Mouse (Mus musculus) adipocyte (in vitro differentiated cells): ENCODE measurements around the gene Slc22a4.
"Not testable (repeated sequence)": the region's sequence is repeated elsewhere in the genome, so short reads cannot be mapped to it uniquely, and the experiment has no call there.

Experiments used
- DNase-seq: peaks from one replicate; pipeline ENCODE4 v3.0.0-alpha.2; 2016; ENCODE audit warnings: low spot score

Gene Slc22a4

GRCm38 (mm10) chr11:54057428-54057827 is 29.5 kb upstream of the Slc22a4 start:
- no peak for DNase-seq

GRCm38 (mm10) chr11:54056132-54056531 is 28.2 kb upstream of the Slc22a4 start:
- peak; percentile 92 for DNase-seq

- peak; percentile 85 for DNase-seq
Measured at GRCm38 (mm10) chr11:54054257-54054656, 26.4 kb upstream of the Slc22a4 start.

GRCm38 (mm10) chr11:54053090-54053489 is 25.2 kb upstream of the Slc22a4 start:
- DNase-seq = no peak

- DNase-seq = no peak
Measured at GRCm38 (mm10) chr11:54052128-54052527, 24.2 kb upstream of the Slc22a4 start.

- DNase-seq = no peak
Measured at GRCm38 (mm10) chr11:54051161-54051560, 23.3 kb upstream of the Slc22a4 start.

GRCm38 (mm10) chr11:54050205-54050604 is 22.3 kb upstream of the Slc22a4 start:
- DNase-seq = no peak

- no peak for DNase-seq
Measured at GRCm38 (mm10) chr11:54040676-54041075, 12.8 kb upstream of the Slc22a4 start.

- DNase-seq = not testable (repeated sequence)
Measured at GRCm38 (mm10) chr11:54032872-54033271, 5.0 kb upstream of the Slc22a4 start.

GRCm38 (mm10) chr11:54028997-54029396 is 1.1 kb upstream of the Slc22a4 start:
- DNase-seq = no peak

- DNase-seq = peak; percentile 70
Measured at GRCm38 (mm10) chr11:54027131-54028043, 503 bp downstream of the Slc22a4 start.

- DNase-seq = no peak
Measured at GRCm38 (mm10) chr11:54026491-54027041, 1.3 kb downstream of the Slc22a4 start.

- no peak for DNase-seq
Measured at GRCm38 (mm10) chr11:54021396-54022093, 6.3 kb downstream of the Slc22a4 start.

- no peak for DNase-seq
Measured at GRCm38 (mm10) chr11:54018893-54019732, 8.8 kb downstream of the Slc22a4 start.

- no peak for DNase-seq
Measured at GRCm38 (mm10) chr11:54017596-54017995, 10.3 kb downstream of the Slc22a4 start.

- no peak for DNase-seq
Measured at GRCm38 (mm10) chr11:54016051-54016450, 11.8 kb downstream of the Slc22a4 start.

- no peak for DNase-seq
Measured at GRCm38 (mm10) chr11:54012961-54013360, 14.9 kb downstream of the Slc22a4 start.

- DNase-seq = no peak
Measured at GRCm38 (mm10) chr11:54011255-54011654, 16.6 kb downstream of the Slc22a4 start.

GRCm38 (mm10) chr11:54008416-54008920 is 19.4 kb downstream of the Slc22a4 start:
- peak; percentile 87 for DNase-seq

- peak; percentile 79 for DNase-seq
Measured at GRCm38 (mm10) chr11:54007717-54008116, 20.2 kb downstream of the Slc22a4 start.

- DNase-seq = peak; percentile 87
Measured at GRCm38 (mm10) chr11:54006901-54007300, 21.0 kb downstream of the Slc22a4 start.

GRCm38 (mm10) chr11:54006362-54006761 is 21.5 kb downstream of the Slc22a4 start:
- DNase-seq = not testable (repeated sequence)
